Mouse (Mus musculus) MEL (cell line): ENCODE data around the gene Usp45.

Experiments used
- CHD1 ChIP-seq: IDR thresholded peaks from 2 replicates; pipeline ENCODE4 v1.6.1; 2012; ENCODE audit warnings: low read depth, mild to moderate bottlenecking, inconsistent platforms, low read length, improper control_type of control experiment
- CHD2 ChIP-seq: IDR thresholded peaks from 2 replicates; pipeline ENCODE4 v1.6.1; 2011; ENCODE audit warnings: low read length, improper control_type of control experiment
- CTCF ChIP-seq, 3 experiments: IDR thresholded peaks in 2 of 3; conservative IDR thresholded peaks in 1 of 3; 2 replicates each; pipeline ENCODE4 v1.5.1; 2011 to 2012; ENCODE audit warnings: low read length in 3 of 3, low read depth in 2 of 3, mild to moderate bottlenecking in 2 of 3, improper control_type of control experiment in 1 of 3, inconsistent platforms in 1 of 3, mixed read lengths in 1 of 3, moderate library complexity in 1 of 3; ENCODE audit not compliant: control insufficient read depth in 1 of 3, insufficient read depth in 1 of 3, poor library complexity in 1 of 3, severe bottlenecking in 1 of 3
- ELF1 ChIP-seq: IDR thresholded peaks from 2 replicates; pipeline ENCODE4 v1.6.1; 2014; ENCODE audit warnings: low read depth, mild to moderate bottlenecking, inconsistent platforms, low read length, improper control_type of control experiment, moderate library complexity
- EP300 ChIP-seq, 2 experiments: IDR thresholded peaks; 2 replicates each; pipeline ENCODE4 v1.6.1; 2011; ENCODE audit warnings: improper control_type of control experiment in 2 of 2, low read length in 2 of 2, low read depth in 1 of 2, mild to moderate bottlenecking in 1 of 2
- JUND ChIP-seq: IDR thresholded peaks from 2 replicates; pipeline ENCODE4 v1.6.1; 2011; ENCODE audit warnings: low read depth, mild to moderate bottlenecking, improper control_type of control experiment, low read length
- MEF2A ChIP-seq: IDR thresholded peaks from 2 replicates; pipeline ENCODE4 v1.6.1; 2014; ENCODE audit warnings: low read depth, mild to moderate bottlenecking, inconsistent platforms, low read length, improper control_type of control experiment; ENCODE audit not compliant: poor library complexity, insufficient replicate concordance, severe bottlenecking; ENCODE audit errors: extremely low read depth
- POLR2A ChIP-seq, 2 experiments: IDR thresholded peaks; 2 replicates each; pipeline ENCODE4 v1.6.1; 2011 to 2012; ENCODE audit warnings: low read length in 2 of 2, mild to moderate bottlenecking in 2 of 2, control low read depth in 1 of 2, improper control_type of control experiment in 1 of 2, low read depth in 1 of 2, moderate library complexity in 1 of 2; ENCODE audit not compliant: control insufficient read depth in 1 of 2, insufficient read depth in 1 of 2, poor library complexity in 1 of 2
- POLR2AphosphoS2 ChIP-seq: IDR thresholded peaks from 2 replicates; pipeline ENCODE4 v1.6.1; 2011; ENCODE audit warnings: low read length, improper control_type of control experiment
- POLR2AphosphoS5 ChIP-seq: IDR thresholded peaks from 2 replicates; pipeline ENCODE4 v1.6.1; 2012; ENCODE audit warnings: low read depth, borderline replicate concordance, mild to moderate bottlenecking, inconsistent platforms, low read length, moderate library complexity, mixed read lengths
- UBTF ChIP-seq: IDR thresholded peaks from 2 replicates; pipeline ENCODE4 v1.6.1; 2012; ENCODE audit warnings: low read depth, mild to moderate bottlenecking, inconsistent platforms, low read length, improper control_type of control experiment, moderate library complexity, borderline replicate concordance; ENCODE audit not compliant: insufficient read depth

GRCm38 (mm10) chr4:21780816-21781726 lies 14.1 kb downstream of the Usp45 start:
- no peak for TF ChIP-seq MEF2A
- TF ChIP-seq POLR2A (IDR thresholded peaks at IDR 0.05; ENCODE audit: control insufficient read depth in 1 of 2, insufficient read depth in 1 of 2, low read depth in 1 of 2, low read length in 2 of 2, poor library complexity in 1 of 2): no peak
- no peak for TF ChIP-seq POLR2AphosphoS5
- TF ChIP-seq CTCF (IDR thresholded peaks at IDR 0.05 in 2 of 3, conservative IDR thresholded peaks at IDR 0.05 in 1 of 3; ENCODE audit: control insufficient read depth in 1 of 3, insufficient read depth in 1 of 3, low read depth in 2 of 3, low read length in 3 of 3, poor library complexity in 1 of 3, severe bottlenecking in 1 of 3): no peak
- peak; percentile 34; the same call in 1 of the 2 replicates for TF ChIP-seq CHD2
- TF ChIP-seq JUND: no peak
- TF ChIP-seq UBTF: no peak
- no peak for TF ChIP-seq POLR2AphosphoS2
- TF ChIP-seq ELF1: 0 out of 2 replicates have a peak, but pooled peaks have one; percentile 19
- TF ChIP-seq CHD1: no peak
- peak; percentile 95 to 97 for TF ChIP-seq EP300 (IDR thresholded peaks at IDR 0.05; ENCODE audit: low read depth in 1 of 2, low read length in 2 of 2)
